Mouse (Mus musculus) spleen, adult 2 months (tissue): ENCODE measurements at regions not wholly inside any gene's neighbourhood (a gene's known extent, or its start where the extent isn't known, plus 50 kb on each side); places are given as distances from the start of the nearest gene placed in this dataset.

Experiments used
- CTCF ChIP-seq: fragments of 200-500 bp; IDR thresholded peaks from 2 replicates; pipeline ENCODE4 v1.5.1; 2011; ENCODE audit warnings: mild to moderate bottlenecking, inconsistent platforms; ENCODE audit not compliant: insufficient read depth, insufficient read length, insufficient replicate concordance; ENCODE audit errors: extremely low read depth
- POLR2A ChIP-seq: fragments of 200-500 bp; IDR thresholded peaks from 2 replicates; pipeline ENCODE4 v1.6.1; 2011; ENCODE audit warnings: low read depth, low read length, inconsistent platforms

- no peak for TF ChIP-seq POLR2A
- no peak for TF ChIP-seq CTCF
Measured at GRCm38 (mm10) chr3:149353958-149354357, 363.6 kb upstream of the Adgrl2 start.
